Mouse (Mus musculus): Measurements from ENCODE around the gene Asic3. TPM values are rescaled to one million over a fixed set of nuclear protein-coding genes. Genes with fewer than 3 reads are reported as not detected.

Asic3 gene
- total RNA-seq, 2 experiments from 2014 or later, result 0.32 to 0.38 TPM

GRCm38 (mm10) chr5:24416222-24416736 lies 3.1 kb downstream of the Asic3 start:
- DNase-seq (ENCODE audit: low spot score), result peak; percentile 64

GRCm38 (mm10) chr5:24417587-24417986 lies 4.4 kb downstream of the Asic3 start:
- DNase-seq (ENCODE audit: low spot score), result no peak

- no peak for DNase-seq (ENCODE audit: low spot score)
These were observed 7.2 kb downstream of the Asic3 start for GRCm38 (mm10) chr5:24420381-24420780.

- DNase-seq (ENCODE audit: low spot score), result peak; percentile 99
These were observed 10.2 kb downstream of the Asic3 start, which contains the start of the genes Cdk5 and Slc4a2 for GRCm38 (mm10) chr5:24423129-24424003. Gene Cdk5 (minus strand): TSS chr5:24423530. Gene Slc4a2 (plus strand): TSS chr5:24423837.

GRCm38 (mm10) chr5:24424004-24424781 lies 11.0 kb downstream of the Asic3 start:
- no peak for DNase-seq (ENCODE audit: low spot score)

GRCm38 (mm10) chr5:24424861-24425411 lies 11.7 kb downstream of the Asic3 start:
- DNase-seq (ENCODE audit: low spot score), result peak; percentile 75

- no peak for DNase-seq (ENCODE audit: low spot score)
These were observed 12.3 kb downstream of the Asic3 start for GRCm38 (mm10) chr5:24425421-24426036.

- DNase-seq (ENCODE audit: low spot score), result no peak
These were observed 12.8 kb downstream of the Asic3 start for GRCm38 (mm10) chr5:24426037-24426432.

GRCm38 (mm10) chr5:24426556-24427284 lies 13.5 kb downstream of the Asic3 start:
- no peak for DNase-seq (ENCODE audit: low spot score)

- DNase-seq (ENCODE audit: low spot score), result no peak
These were observed 14.1 kb downstream of the Asic3 start for GRCm38 (mm10) chr5:24427285-24427633.

- no peak for DNase-seq (ENCODE audit: low spot score)
These were observed 14.8 kb downstream of the Asic3 start for GRCm38 (mm10) chr5:24427981-24428402.

- DNase-seq (ENCODE audit: low spot score), result no peak
These were observed 15.4 kb downstream of the Asic3 start for GRCm38 (mm10) chr5:24428596-24428995.

- no peak for DNase-seq (ENCODE audit: low spot score)
These were observed 20.8 kb downstream of the Asic3 start for GRCm38 (mm10) chr5:24433993-24434392.

- DNase-seq (ENCODE audit: low spot score), result no peak
These were observed 28.0 kb downstream of the Asic3 start for GRCm38 (mm10) chr5:24441187-24441586.

- DNase-seq (ENCODE audit: low spot score), result no peak
These were observed 28.8 kb downstream of the Asic3 start for GRCm38 (mm10) chr5:24442029-24442428.

- DNase-seq (ENCODE audit: low spot score), result no peak
These were observed 30.0 kb downstream of the Asic3 start for GRCm38 (mm10) chr5:24443204-24443603.

GRCm38 (mm10) chr5:24443927-24444326 lies 30.7 kb downstream of the Asic3 start:
- DNase-seq (ENCODE audit: low spot score), result no peak

GRCm38 (mm10) chr5:24444746-24445427 lies 31.7 kb downstream of the Asic3 start, which contains the start of gene Fastk:
Gene Fastk (minus strand): TSS chr5:24445287.
- DNase-seq (ENCODE audit: low spot score), result peak; percentile 93

GRCm38 (mm10) chr5:24445428-24446080 lies 32.4 kb downstream of the Asic3 start:
- DNase-seq (ENCODE audit: low spot score), result no peak
